Mouse (Mus musculus) stomach, embryonic 14.5 days (tissue): ENCODE measurements around the gene Prss47. TPM values are rescaled to one million over a fixed set of nuclear protein-coding genes. Genes with fewer than 3 reads are reported as not detected.

Experiments used
- ATAC-seq: fragments of 200-750 bp; cut with Nextera tagmentation; 2 replicates; pipeline ENCODE4 v1.8.0; 2017; ENCODE audit warnings: low read depth, moderate TSS enrichment; ENCODE audit not compliant: insufficient number of reproducible peaks, insufficient read depth, low FRiP score
- H3K27ac ChIP-seq: fragments of 300-500 bp; sonication (generic); 2 replicates; pipeline ENCODE4 v1.5.1; 2014; ENCODE audit warnings: mild to moderate bottlenecking, low read length, moderate library complexity, mixed read lengths
- H3K27me3 ChIP-seq: fragments of 300-500 bp; sonication (generic); 2 replicates; pipeline ENCODE4 v1.6.1; 2014; ENCODE audit warnings: low read length, control low read depth, mixed read lengths; ENCODE audit not compliant: control insufficient read depth, insufficient read depth
- H3K36me3 ChIP-seq: fragments of 300-500 bp; sonication (generic); 2 replicates; pipeline ENCODE4 v1.6.1; 2014; ENCODE audit warnings: mild to moderate bottlenecking, control low read depth, low read length, moderate library complexity, mixed read lengths; ENCODE audit not compliant: control insufficient read depth, insufficient read depth
- H3K4me1 ChIP-seq: fragments of 300-500 bp; sonication (generic); 2 replicates; pipeline ENCODE4 v1.6.1; 2014; ENCODE audit warnings: low read length, control low read depth, mixed read lengths; ENCODE audit not compliant: control insufficient read depth, insufficient read depth
- H3K4me2 ChIP-seq: fragments of 300-500 bp; sonication (generic); replicated peaks from 2 replicates; pipeline ENCODE4 v1.6.1; 2014; ENCODE audit warnings: low read depth, low read length, control low read depth
- H3K4me3 ChIP-seq: fragments of 300-500 bp; sonication (generic); 2 replicates; pipeline ENCODE4 v1.5.1; 2014; ENCODE audit warnings: low read depth, low read length, control low read depth
- H3K9ac ChIP-seq: fragments of 300-500 bp; sonication (generic); replicated peaks from 2 replicates; pipeline ENCODE4 v1.6.1; 2014; ENCODE audit warnings: low read depth, mild to moderate bottlenecking, control low read depth, low read length, moderate library complexity, mixed read lengths
- H3K9me3 ChIP-seq: fragments of 300-500 bp; sonication (generic); 2 replicates; pipeline ENCODE4 v1.6.1; 2016; ENCODE audit warnings: low read depth, low read length, control low read depth; ENCODE audit not compliant: control insufficient read depth
- WGBS: fragments of 180-500 bp; shearing (Covaris S2); extraction: QIAGEN DNeasy Blood & Tissue Kit; methylation state at CpG from one replicate; pipeline ENCODE4 v1.1.7; 2014; 5-methylcytosine and 5-hydroxymethylcytosine counted together
- polyA plus RNA-seq: library from polyadenylated mRNA; unstranded; fragments of >200 nt; fragmentation: Nextera tagmentation; extraction: Ambion mirVana; gene quantifications from 2 replicates; pipeline ENCODE4 v1.2.1, GENCODE M21; 2014

The Prss47 gene
- polyA plus RNA-seq, 1 experiment from 2014 or later = not detected

DNA sequence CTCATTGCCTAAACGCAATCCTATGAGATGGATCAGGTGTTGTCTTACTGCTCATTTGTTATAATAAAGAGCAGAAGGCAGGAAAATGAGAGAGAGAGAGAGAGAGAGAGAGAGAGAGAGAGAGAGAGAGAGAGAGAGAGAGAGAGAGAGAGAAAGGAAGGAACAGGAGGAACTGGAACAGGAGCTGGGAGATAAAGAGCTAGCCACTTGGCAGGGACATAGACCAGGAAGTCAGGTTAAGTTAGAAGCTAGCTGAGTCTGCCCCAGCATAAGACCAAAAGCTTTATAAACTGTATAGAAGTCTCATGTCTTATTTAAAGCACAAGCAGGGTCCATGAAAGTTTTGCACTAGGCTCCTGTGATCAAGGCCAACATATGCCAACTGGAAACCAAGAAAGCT lies 44.6 kb downstream of the Prss47 start:
- H3K27ac ChIP-seq = no peak overlapping the region
- H3K27me3 ChIP-seq = no peaks in the 10 kb centered on the region
- H3K9ac ChIP-seq = no peak overlapping the region
- no peak for ATAC-seq
- no peaks in the 10 kb centered on the region for H3K4me1 ChIP-seq
- H3K36me3 ChIP-seq = no peaks in the 10 kb centered on the region
- H3K4me2 ChIP-seq = no peak overlapping the region
- H3K4me3 ChIP-seq = no peak overlapping the region
- H3K9me3 ChIP-seq = no peaks in the 10 kb centered on the region
- 64% methylated on average over 1 of the region's 1 CpGs for WGBS

DNA sequence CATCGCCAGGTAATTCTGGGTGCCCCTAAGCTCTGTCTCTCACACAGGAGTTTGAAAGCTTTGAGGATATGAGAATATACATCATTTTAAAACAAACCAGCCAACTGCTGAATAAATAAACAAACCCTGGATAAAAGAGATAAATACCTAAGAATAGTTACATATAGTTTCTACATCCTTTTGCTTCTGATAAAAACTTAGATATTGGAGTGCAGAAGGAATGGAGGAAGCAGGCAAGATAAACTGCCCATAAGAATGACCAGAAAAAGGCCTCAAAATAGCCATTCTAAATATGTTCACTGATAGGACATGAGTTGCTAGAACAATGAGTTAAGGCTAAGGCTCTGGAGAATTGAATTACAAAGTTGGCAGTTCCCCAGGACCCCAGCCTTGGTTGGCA lies 45.8 kb downstream of the Prss47 start:
- Histone ChIP-seq H3K4me1 (no peaks in the 10 kb centered on the region), H3K27me3 (no peaks in the 10 kb centered on the region), H3K27ac (no peak overlapping the region), H3K9me3 (no peaks in the 10 kb centered on the region), H3K4me2 (no peak overlapping the region), H3K9ac (no peak overlapping the region), H3K4me3 (no peak overlapping the region), H3K36me3 (no peaks in the 10 kb centered on the region)
- WGBS = 84% methylated on average over 1 of the region's 1 CpGs
- no peak for ATAC-seq

DNA sequence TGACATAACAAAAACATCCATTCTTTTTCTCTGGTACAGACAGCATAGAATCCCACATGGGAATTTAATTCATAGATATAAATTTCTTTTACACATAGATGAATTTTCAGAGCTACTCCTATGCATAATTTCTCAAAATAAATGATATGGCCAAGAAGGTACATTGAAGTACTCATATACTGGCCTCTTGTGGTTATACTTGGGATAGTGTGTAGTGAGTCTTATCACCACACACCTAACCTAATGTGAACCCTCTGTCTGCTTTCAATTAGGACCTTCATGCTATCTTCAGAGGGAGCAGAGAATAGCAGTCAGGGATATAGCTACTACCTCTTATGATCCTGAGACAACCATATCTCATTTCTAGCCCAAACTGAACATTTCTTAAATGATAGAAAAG lies 47.1 kb downstream of the Prss47 start:
- Histone ChIP-seq H3K9ac (no peak overlapping the region), H3K4me2 (no peak overlapping the region), H3K9me3 (no peaks in the 10 kb centered on the region), H3K4me3 (no peak overlapping the region), H3K4me1 (no peaks in the 10 kb centered on the region), H3K27ac (no peak overlapping the region), H3K36me3 (no peaks in the 10 kb centered on the region), H3K27me3 (no peaks in the 10 kb centered on the region)
- ATAC-seq = no peak

Other genes starting within 250 kb of the Prss47 start
- gene Cntnap3, start 148.8 kb downstream of the Prss47 start, polyA plus RNA-seq = 0.62 and 0.95 TPM in 2 replicates
- not detected in 2 replicates for gene Spata31, start 135.4 kb downstream of the Prss47 start, polyA plus RNA-seq
- not detected in 2 replicates for gene Spata31d1c, start 19.7 kb downstream of the Prss47 start, polyA plus RNA-seq
- 56.2 and 62.3 TPM in 2 replicates for gene Mfsd14b, start 60.2 kb upstream of the Prss47 start, polyA plus RNA-seq
- gene Olfr465-ps1, start 85.3 kb upstream of the Prss47 start, polyA plus RNA-seq = not detected in 2 replicates
- gene Olfr466, start 97.5 kb upstream of the Prss47 start, polyA plus RNA-seq = not detected in 2 replicates
- gene Nlrp4f, start 153.2 kb upstream of the Prss47 start, polyA plus RNA-seq = not detected in 2 replicates
- not detected in 2 replicates for gene Gm10775, start 206.8 kb upstream of the Prss47 start, polyA plus RNA-seq
- gene Zfp369, start 226.1 kb upstream of the Prss47 start, polyA plus RNA-seq = 22.0 and 23.3 TPM in 2 replicates